Mouse (Mus musculus): Measurements from ENCODE around the gene Vsx1.
A peak's percentile ranks its signal among the peaks of the same experiment; 100 is the strongest.

Gene Vsx1

DNA sequence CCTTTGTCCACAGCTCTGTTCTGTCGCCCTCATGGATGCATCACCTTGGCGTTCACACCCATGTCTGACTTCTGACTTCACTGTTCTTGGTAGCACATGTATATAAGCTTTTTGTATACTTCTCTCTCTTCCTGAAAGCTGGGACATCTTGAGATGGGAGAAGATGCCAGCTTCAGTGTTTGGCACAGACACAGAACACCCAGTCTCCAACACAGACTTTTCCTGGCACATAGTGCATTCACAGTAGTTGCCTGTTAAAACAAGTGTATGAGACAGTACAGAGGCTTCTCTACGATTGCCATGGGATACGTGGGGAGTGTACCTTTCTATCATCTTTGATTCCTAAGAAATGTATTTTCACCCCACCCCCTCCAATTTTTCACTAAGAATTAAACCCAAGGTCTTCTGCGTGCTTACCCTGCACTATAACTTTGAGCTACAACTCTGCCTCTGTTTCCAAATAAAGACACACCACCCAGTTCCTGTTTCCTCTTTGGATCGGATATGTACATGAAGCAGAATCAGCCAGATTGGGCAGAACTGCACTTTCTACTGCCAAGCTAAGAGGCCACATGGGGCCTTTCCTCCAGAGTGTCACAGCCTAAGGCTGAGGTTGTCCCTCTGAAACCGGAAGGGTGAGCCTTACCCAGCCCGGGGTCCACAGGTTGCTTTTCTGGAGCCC, 17.4 kb downstream of the Vsx1 start:
- peaks cover 34% of the 10 kb centered on the region for H3K27me3 ChIP-seq (ENCODE audit: insufficient read depth, low read length)
- no peaks in the 10 kb centered on the region for H3K9me3 ChIP-seq (ENCODE audit: low read length)
- no peaks in the 10 kb centered on the region for H3K36me3 ChIP-seq (ENCODE audit: insufficient read depth, low read length)
- TF ChIP-seq NANOG (IDR thresholded peaks at IDR 0.05; ENCODE audit: borderline replicate concordance, low read length) (no peak), POU5F1 (IDR thresholded peaks at IDR 0.05; ENCODE audit: borderline replicate concordance, low read length) (no peak), CTCF (conservative IDR thresholded peaks at IDR 0.05; ENCODE audit: low read length) (no peak)
- peaks cover 45% of the 10 kb centered on the region for H3K4me1 ChIP-seq (replicated peaks; ENCODE audit: low read depth, low read length)
- no peak overlapping the region for H3K4me3 ChIP-seq (replicated peaks; ENCODE audit: low read length)

DNA sequence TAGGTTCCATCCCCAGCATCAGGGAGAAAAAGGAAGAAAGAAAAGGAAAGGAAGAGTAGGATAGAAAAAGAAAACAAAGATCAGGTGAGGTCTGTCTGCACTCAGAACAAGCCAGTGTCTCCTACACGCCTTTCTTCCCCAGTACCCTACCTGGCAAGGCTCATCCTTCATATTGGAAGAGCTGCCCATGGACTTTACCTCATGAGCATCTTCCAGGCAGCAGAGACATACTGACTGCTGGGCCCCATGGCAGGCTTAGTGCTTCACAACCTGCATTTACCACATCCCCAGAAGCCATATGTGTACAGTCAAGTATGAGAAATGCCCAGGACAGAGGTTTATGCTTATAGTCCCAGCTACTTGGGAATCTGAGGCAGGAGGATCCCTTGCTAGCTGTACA, 18.2 kb downstream of the Vsx1 start:
- no peak overlapping the region for H3K4me3 ChIP-seq (replicated peaks; ENCODE audit: low read length)
- TF ChIP-seq POU5F1 (IDR thresholded peaks at IDR 0.05; ENCODE audit: borderline replicate concordance, low read length) (no peak), NANOG (IDR thresholded peaks at IDR 0.05; ENCODE audit: borderline replicate concordance, low read length) (no peak), CTCF (conservative IDR thresholded peaks at IDR 0.05; ENCODE audit: low read length) (no peak)

DNA sequence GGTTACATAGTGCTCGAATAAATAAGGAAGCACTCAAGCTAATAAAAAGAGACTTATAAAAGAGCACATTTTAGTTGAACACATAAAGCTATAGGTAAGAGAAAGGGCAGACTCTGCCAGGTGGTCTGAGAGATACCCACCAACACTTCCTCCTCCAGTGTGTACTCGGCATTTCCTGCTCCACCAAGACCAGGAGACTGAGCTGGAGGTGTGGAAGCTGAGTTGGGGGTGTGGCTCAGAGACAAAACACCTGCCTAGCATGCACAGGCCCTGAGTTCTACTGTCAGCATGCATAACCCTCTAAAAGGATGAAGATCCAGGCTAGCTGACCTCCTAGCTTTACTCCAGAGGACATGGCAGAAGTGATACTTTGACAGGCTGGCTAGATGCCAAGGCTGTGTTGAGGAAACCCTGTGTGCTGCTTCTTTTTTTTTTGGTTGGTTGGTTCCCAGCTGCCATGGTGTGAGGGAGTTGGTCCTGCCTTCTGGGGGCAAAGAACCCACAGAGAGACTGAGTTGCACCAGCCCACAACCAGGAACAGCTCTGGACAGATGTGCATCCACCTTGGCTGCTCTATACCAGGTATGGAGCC, 19.6 kb downstream of the Vsx1 start:
- H3K9me3 ChIP-seq (ENCODE audit: low read length) = no peaks in the 10 kb centered on the region
- H3K4me3 ChIP-seq (replicated peaks; ENCODE audit: low read length) = no peak overlapping the region
- no peaks in the 10 kb centered on the region for H3K36me3 ChIP-seq (ENCODE audit: insufficient read depth, low read length)
- peaks cover 32% of the 10 kb centered on the region for H3K27me3 ChIP-seq (ENCODE audit: insufficient read depth, low read length)
- peaks cover 61% of the 10 kb centered on the region for H3K4me1 ChIP-seq (replicated peaks; ENCODE audit: low read depth, low read length)
- TF ChIP-seq POU5F1 (IDR thresholded peaks at IDR 0.05; ENCODE audit: borderline replicate concordance, low read length) (no peak), NANOG (IDR thresholded peaks at IDR 0.05; ENCODE audit: borderline replicate concordance, low read length) (no peak), CTCF (conservative IDR thresholded peaks at IDR 0.05; ENCODE audit: low read length) (no peak)

More for the DNA sequence above, 18.2 kb downstream of the Vsx1 start:
- H3K9me3 ChIP-seq (ENCODE audit: low read length) = no peaks in the 10 kb centered on the region
- peaks cover 32% of the 10 kb centered on the region for H3K27me3 ChIP-seq (ENCODE audit: insufficient read depth, low read length)
- H3K4me1 ChIP-seq (replicated peaks; ENCODE audit: low read depth, low read length) = peaks cover 51% of the 10 kb centered on the region
- no peaks in the 10 kb centered on the region for H3K36me3 ChIP-seq (ENCODE audit: insufficient read depth, low read length)

DNA sequence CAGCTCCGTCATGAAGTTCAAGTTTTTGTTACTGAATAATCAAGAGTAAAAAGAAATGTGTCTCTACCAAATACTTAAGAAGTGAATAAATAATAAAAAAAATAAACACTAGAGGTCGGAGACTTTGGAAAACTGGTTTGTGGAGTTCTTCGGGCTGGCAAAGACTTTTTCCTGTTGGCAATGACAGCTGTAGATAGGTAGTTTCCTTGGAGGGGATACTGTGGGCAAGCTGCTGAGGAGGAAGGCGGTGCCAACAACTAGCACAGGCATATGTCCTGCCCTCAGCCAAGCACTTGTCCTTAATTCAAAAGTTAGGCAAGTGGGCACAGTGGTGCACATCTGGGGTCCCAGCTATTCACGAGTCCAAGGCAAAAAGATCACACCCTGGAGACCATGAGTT, 20.2 kb downstream of the Vsx1 start:
- Histone ChIP-seq H3K27me3 (ENCODE audit: insufficient read depth, low read length) (peaks cover 32% of the 10 kb centered on the region), H3K36me3 (ENCODE audit: insufficient read depth, low read length) (no peaks in the 10 kb centered on the region), H3K4me1 (replicated peaks; ENCODE audit: low read depth, low read length) (peaks cover 62% of the 10 kb centered on the region), H3K4me3 (replicated peaks; ENCODE audit: low read length) (no peak overlapping the region), H3K9me3 (ENCODE audit: low read length) (no peaks in the 10 kb centered on the region)
- TF ChIP-seq POU5F1 (IDR thresholded peaks at IDR 0.05; ENCODE audit: borderline replicate concordance, low read length) = no peak
- TF ChIP-seq CTCF (conservative IDR thresholded peaks at IDR 0.05; ENCODE audit: low read length) = no peak
- no peak for TF ChIP-seq NANOG (IDR thresholded peaks at IDR 0.05; ENCODE audit: borderline replicate concordance, low read length)

DNA sequence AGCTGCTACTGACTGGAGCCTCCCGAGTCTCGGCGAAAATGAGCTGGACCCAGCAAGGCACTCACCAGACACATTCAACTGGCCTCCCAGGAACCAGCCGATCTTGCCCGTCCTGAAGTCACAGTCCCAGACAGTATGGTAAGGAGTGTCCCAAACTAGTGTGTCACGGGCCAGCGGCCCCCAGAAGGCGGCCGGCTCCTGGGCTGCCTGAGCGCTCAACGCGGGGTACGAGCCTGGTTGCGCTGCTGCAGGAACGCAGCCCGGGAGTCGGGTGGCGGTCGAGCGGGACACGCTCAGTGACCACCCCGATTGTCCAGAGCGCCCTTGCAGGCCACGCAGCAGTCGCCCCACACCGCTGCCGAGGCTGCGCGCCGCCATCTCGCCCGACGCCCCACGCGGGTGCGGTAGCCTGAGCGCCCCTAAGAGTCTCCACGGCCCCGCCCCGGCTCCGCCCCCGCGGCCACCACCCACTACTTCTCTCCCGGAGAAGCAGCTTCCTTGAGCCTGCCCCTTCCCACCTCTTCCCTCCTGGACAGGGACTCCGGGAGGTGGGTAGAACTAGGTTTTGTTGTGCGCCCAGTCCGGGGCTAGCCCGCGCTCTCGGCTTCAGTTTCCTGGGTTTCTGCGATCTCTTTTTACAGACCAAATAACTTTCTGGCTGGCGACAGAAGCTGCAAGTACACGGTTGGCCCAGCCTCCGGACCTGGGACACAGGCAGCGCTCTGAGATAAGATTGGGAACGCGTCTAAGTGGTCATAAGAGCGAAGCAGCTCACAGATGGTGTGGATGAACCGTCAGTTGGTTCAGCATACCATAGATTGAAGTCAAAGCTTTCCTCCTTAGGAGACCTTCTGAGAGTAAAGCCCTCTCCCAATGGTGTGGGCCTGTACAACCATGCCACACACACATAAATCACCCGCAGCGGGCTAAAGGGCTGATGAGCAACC, 21.1 kb downstream of the Vsx1 start, which contains the start of gene Acss1:
Gene Acss1, minus strand, starts transcription at position 681 of the 947 bp plus-strand sequence.
- Histone ChIP-seq H3K36me3 (ENCODE audit: insufficient read depth, low read length) (no peaks in the 10 kb centered on the region), H3K4me1 (replicated peaks; ENCODE audit: low read depth, low read length) (peaks cover 69% of the 10 kb centered on the region), H3K9me3 (ENCODE audit: low read length) (no peaks in the 10 kb centered on the region), H3K4me3 (replicated peaks; ENCODE audit: low read length) (peak within 1 kb of the TSS; percentile 85), H3K27me3 (ENCODE audit: insufficient read depth, low read length) (peaks cover 32% of the 10 kb centered on the region)
- TF ChIP-seq NANOG (IDR thresholded peaks at IDR 0.05; ENCODE audit: borderline replicate concordance, low read length) (no peak), CTCF (conservative IDR thresholded peaks at IDR 0.05; ENCODE audit: low read length) (no peak), POU5F1 (IDR thresholded peaks at IDR 0.05; ENCODE audit: borderline replicate concordance, low read length) (no peak)

DNA sequence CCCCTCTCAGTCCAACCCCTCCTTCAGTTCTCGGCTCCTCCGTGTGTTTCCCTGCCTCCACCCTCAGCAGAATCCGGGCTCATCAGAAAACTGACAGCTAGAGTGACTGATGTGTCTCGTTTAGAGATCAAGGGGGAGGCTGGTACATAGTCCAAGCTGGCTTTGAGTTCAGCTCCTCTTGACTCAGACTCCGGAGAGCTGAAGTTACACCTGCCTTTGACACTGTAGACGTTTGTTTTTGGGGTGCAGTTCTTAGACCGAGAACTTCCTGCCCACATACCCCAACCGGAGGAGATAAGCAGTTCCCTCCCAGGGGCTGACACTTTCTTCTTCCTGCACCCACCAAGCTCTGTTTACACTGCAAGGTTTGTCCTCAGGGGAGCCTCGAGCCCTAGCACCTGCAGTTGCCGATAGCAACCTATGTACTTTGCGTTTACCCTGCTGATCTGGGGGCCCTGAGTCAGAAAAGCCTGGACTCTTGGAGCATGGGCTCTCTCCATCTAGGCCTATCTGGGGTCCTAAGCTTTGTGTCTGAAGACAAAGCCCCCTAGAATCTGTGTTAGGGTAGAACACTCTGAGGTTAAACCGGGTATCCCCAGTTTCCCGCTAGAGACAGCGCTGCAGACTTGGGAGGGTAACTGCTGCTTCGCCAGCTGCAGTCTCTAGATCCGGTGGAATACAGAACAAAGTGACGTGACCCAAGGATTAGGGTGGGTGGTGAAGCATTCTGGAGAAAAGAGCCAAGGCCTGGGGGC, 21.9 kb downstream of the Vsx1 start:
- peaks cover 32% of the 10 kb centered on the region for H3K27me3 ChIP-seq (ENCODE audit: insufficient read depth, low read length)
- H3K4me3 ChIP-seq (replicated peaks; ENCODE audit: low read length) = peak overlapping the region; percentile 85
- H3K4me1 ChIP-seq (replicated peaks; ENCODE audit: low read depth, low read length) = peaks cover 75% of the 10 kb centered on the region
- H3K9me3 ChIP-seq (ENCODE audit: low read length) = no peaks in the 10 kb centered on the region
- no peak for TF ChIP-seq CTCF (conservative IDR thresholded peaks at IDR 0.05; ENCODE audit: low read length)
- TF ChIP-seq POU5F1 (IDR thresholded peaks at IDR 0.05; ENCODE audit: borderline replicate concordance, low read length) = no peak
- TF ChIP-seq NANOG (IDR thresholded peaks at IDR 0.05; ENCODE audit: borderline replicate concordance, low read length) = no peak
- H3K36me3 ChIP-seq (ENCODE audit: insufficient read depth, low read length) = no peaks in the 10 kb centered on the region

DNA sequence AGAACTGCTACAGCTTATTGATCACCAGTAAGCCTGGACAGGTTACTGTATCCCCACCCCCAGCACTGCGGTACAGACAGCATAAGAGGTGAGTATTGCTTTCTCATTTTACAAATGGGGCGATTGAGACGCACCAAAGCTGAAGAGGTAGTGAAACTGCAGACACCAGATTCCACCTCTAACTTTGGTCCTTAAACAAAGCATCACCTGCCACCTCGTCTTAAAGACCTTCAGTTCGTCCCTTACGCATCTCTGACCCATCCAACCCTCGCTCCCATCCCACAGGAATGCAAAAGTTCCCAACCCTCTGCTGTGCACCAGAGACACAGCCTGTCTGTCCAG, 22.5 kb downstream of the Vsx1 start:
- H3K4me3 ChIP-seq (replicated peaks; ENCODE audit: low read length) = peak overlapping the region; percentile 85
- H3K4me1 ChIP-seq (replicated peaks; ENCODE audit: low read depth, low read length) = peaks cover 79% of the 10 kb centered on the region
- H3K9me3 ChIP-seq (ENCODE audit: low read length) = no peaks in the 10 kb centered on the region
- H3K36me3 ChIP-seq (ENCODE audit: insufficient read depth, low read length) = no peaks in the 10 kb centered on the region
- peaks cover 32% of the 10 kb centered on the region for H3K27me3 ChIP-seq (ENCODE audit: insufficient read depth, low read length)
- TF ChIP-seq POU5F1 (IDR thresholded peaks at IDR 0.05; ENCODE audit: borderline replicate concordance, low read length) (no peak), NANOG (IDR thresholded peaks at IDR 0.05; ENCODE audit: borderline replicate concordance, low read length) (no peak), CTCF (conservative IDR thresholded peaks at IDR 0.05; ENCODE audit: low read length) (no peak)
